17 mouse cellular contexts compared by ENCODE assay signal in the genomic region with DNA sequence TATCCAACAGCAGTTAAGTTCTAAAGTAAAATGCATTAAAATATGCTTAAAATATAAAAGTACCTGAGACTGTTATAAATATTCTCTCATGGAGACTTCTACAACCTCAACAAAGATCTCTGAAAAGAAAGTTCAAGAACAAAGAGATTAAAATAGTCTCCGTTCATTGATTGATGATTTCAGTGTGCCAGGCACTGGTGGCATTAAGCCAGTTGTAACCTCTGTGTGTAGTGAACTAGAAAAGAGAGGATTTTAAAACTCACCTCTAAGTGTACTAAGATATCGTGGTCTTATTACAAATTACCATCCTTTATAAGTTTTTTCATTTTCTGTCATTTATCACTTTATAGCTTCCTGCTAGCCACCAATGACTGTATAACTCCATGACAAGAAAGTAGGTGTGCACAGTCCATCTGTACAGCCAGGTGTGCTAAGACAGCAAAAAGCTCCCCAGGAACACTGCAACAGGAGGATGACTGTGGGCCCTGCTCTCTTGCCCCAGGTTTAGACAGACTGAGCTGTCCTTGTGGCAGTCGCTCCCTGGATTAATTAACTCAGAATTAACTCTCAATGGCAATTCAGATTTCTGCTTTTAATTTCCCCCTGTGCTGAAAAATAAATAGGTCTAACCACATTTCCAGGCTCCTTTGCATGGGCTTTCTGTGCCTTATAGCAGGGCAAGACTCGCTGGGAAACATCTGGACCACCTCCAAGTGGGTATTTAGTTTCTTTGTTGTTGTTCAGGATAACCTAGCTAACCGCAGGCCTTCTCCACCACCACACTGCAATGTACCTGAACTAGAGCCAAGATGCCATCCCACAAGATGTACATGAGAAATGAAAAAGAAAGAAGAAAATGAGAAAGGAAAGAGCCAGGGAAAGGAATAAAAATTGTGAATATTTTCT.
DNase-seq lines count a peak whose midpoint lies in the region; ATAC-seq and TF ChIP-seq lines count a peak whose summit lies in the region.
"Had no signal": no experiment of that assay in that cellular context is flagged by ENCODE, and none has a peak within 500 bp of the region (broad histone marks: within the 10 kb centered on the region; RNA-seq: fewer than 3 reads in every experiment).

No protein-coding gene starts in this region.

- no peak for TF ChIP-seq CTCF in heart, adult 2 months (IDR thresholded peaks at IDR 0.05)

- no peak for TF ChIP-seq EP300 in heart, adult 2 months (IDR thresholded peaks at IDR 0.05; ENCODE audit: insufficient read depth, low read depth, low read length)

- 35% methylated on average over 5 of the region's 5 CpGs for WGBS in embryonic facial prominence, embryonic 13.5 days
- WGBS in limb, embryonic 14.5 days = 28% methylated on average over 5 of the region's 5 CpGs
- WGBS in heart, adult 2 months = 85% methylated on average over 5 of the region's 5 CpGs

- intact Hi-C loops in heart, adult 2 months (cut with DNase I) = no loop called here

- no peak overlapping the region for H3K4me3 ChIP-seq in embryonic facial prominence, embryonic 13.5 days
- no peak overlapping the region for H3K4me3 ChIP-seq in limb, embryonic 14.5 days (replicated peaks; ENCODE audit: low read length)
- no peak overlapping the region for H3K4me3 ChIP-seq in heart, adult 2 months
- H3K4me3 ChIP-seq: forebrain, embryonic 15.5 days; left cerebral cortex, adult 2 months; lung, embryonic 15.5 days; megakaryocyte, embryonic 14.5 days had no signal

- peak overlapping the region; percentile 72 for H3K27ac ChIP-seq in embryonic facial prominence, embryonic 13.5 days
- H3K27ac ChIP-seq in limb, embryonic 14.5 days (replicated peaks; ENCODE audit: low read depth, low read length) = peak overlapping the region; percentile 50; the same call in 1 of the 2 replicates
- no peak overlapping the region for H3K27ac ChIP-seq in heart, adult 2 months
- H3K27ac ChIP-seq: forebrain, embryonic 15.5 days; hindbrain, postnatal 0 days; left cerebral cortex, adult 2 months; lung, embryonic 15.5 days had no signal

- H3K36me3 ChIP-seq in embryonic facial prominence, embryonic 13.5 days = no peaks in the 10 kb centered on the region
- H3K36me3 ChIP-seq in limb, embryonic 14.5 days (ENCODE audit: control insufficient read depth, insufficient read depth, low read length) = no peaks in the 10 kb centered on the region
- H3K36me3 ChIP-seq in heart, adult 2 months (ENCODE audit: control insufficient read depth, insufficient read depth, low read length) = no peaks in the 10 kb centered on the region
- H3K36me3 ChIP-seq: forebrain, embryonic 15.5 days; lung, embryonic 15.5 days had no signal

- peak; percentile 89 for ATAC-seq in embryonic facial prominence, embryonic 13.5 days (ENCODE audit: insufficient number of reproducible peaks, insufficient read depth, low FRiP score, low TSS enrichment, low read depth)
- no peak for ATAC-seq in limb, embryonic 14.5 days (ENCODE audit: low FRiP score, low read depth)
- no peak for ATAC-seq in megakaryocyte, adult 5-6 weeks (ENCODE audit: poor library complexity, severe bottlenecking)
- ATAC-seq: forebrain, embryonic 15.5 days; hindbrain, postnatal 0 days had no signal

- TF ChIP-seq POLR2A in limb, embryonic 14.5 days (IDR thresholded peaks at IDR 0.05; ENCODE audit: borderline replicate concordance, extremely low read depth, insufficient read depth, insufficient read length) = no peak
- no peak for TF ChIP-seq POLR2A in heart, adult 2 months (IDR thresholded peaks at IDR 0.05; ENCODE audit: insufficient read depth, low read depth, low read length)

- H3K4me2 ChIP-seq in embryonic facial prominence, embryonic 13.5 days = peak overlapping the region; percentile 24; the same call in 1 of the 2 replicates
- H3K4me2 ChIP-seq in limb, embryonic 14.5 days (replicated peaks; ENCODE audit: low read depth, low read length, severe bottlenecking) = no peak overlapping the region
- H3K4me2 ChIP-seq: forebrain, embryonic 15.5 days; heart, embryonic 11.5 days; lung, embryonic 15.5 days had no signal

- H3K9me3 ChIP-seq in embryonic facial prominence, embryonic 13.5 days = no peaks in the 10 kb centered on the region
- H3K9me3 ChIP-seq in limb, embryonic 14.5 days (ENCODE audit: control insufficient read depth, low read length) = no peaks in the 10 kb centered on the region
- H3K9me3 ChIP-seq: forebrain, embryonic 15.5 days; lung, embryonic 15.5 days; megakaryocyte, embryonic 14.5 days had no signal

- H3K4me1 ChIP-seq in embryonic facial prominence, embryonic 13.5 days = peaks cover 25% of the 10 kb centered on the region
- peaks cover 14% of the 10 kb centered on the region for H3K4me1 ChIP-seq in limb, embryonic 14.5 days (ENCODE audit: control insufficient read depth, insufficient read depth, low read length)
- H3K4me1 ChIP-seq in heart, adult 2 months (ENCODE audit: control insufficient read depth, insufficient read depth, low read length) = no peaks in the 10 kb centered on the region
- H3K4me1 ChIP-seq: forebrain, embryonic 15.5 days had no signal

- no peak overlapping the region for H3K9ac ChIP-seq in embryonic facial prominence, embryonic 13.5 days
- H3K9ac ChIP-seq in limb, embryonic 14.5 days (ENCODE audit: low read depth, low read length, severe bottlenecking) = no peak overlapping the region
- no peak overlapping the region for H3K9ac ChIP-seq in heart, adult 2 months (ENCODE audit: low read depth, low read length)
- H3K9ac ChIP-seq: forebrain, embryonic 15.5 days; lung, embryonic 15.5 days had no signal

- H3K27me3 ChIP-seq in embryonic facial prominence, embryonic 13.5 days = no peaks in the 10 kb centered on the region
- no peaks in the 10 kb centered on the region for H3K27me3 ChIP-seq in limb, embryonic 14.5 days (ENCODE audit: control insufficient read depth, insufficient read depth, low read length)
- no peaks in the 10 kb centered on the region for H3K27me3 ChIP-seq in heart, adult 2 months (ENCODE audit: control insufficient read depth, insufficient read depth, low read length)
- H3K27me3 ChIP-seq: CH12.LX; forebrain, embryonic 15.5 days; lung, embryonic 15.5 days; megakaryocyte, embryonic 14.5 days had no signal

- DNase-seq in Muller cell, postnatal 12 days (ENCODE audit: inconsistent ontology term) = peak; percentile 61
- peak; percentile 26 for DNase-seq in adrenal gland, adult 8-10 months
- DNase-seq in limb, embryonic 14.5 days (ENCODE audit: low spot score) = peak; percentile 69
- no peak for DNase-seq in heart, adult 2 months
- no peak for DNase-seq in spleen, postnatal 36 days (ENCODE audit: low spot score in 2 of 2)
- DNase-seq: cerebellum, postnatal 14 days; gastrocnemius, postnatal 10 days; kidney, adult 8-10 months had no signal

- H3K79me2 ChIP-seq in heart, adult 2 months (replicated peaks; ENCODE audit: control insufficient read depth, insufficient read depth, low read length) = no peaks in the 10 kb centered on the region

Comparison
In these comparisons a context has a peak if more than half of its experiments do, and no peak if none do; other contexts are left out.
1. DNase-seq: peak in Muller cell, postnatal 12 days (single experiment), adrenal gland, adult 8-10 months (single experiment) and limb, embryonic 14.5 days (single experiment); none in heart, adult 2 months (0 of 2) and spleen, postnatal 36 days (0 of 2).